Mouse (Mus musculus) CH12.LX (cell line): Measurements from ENCODE around the gene Hoxd11. TPM values are rescaled to one million over a fixed set of nuclear protein-coding genes. Genes with fewer than 3 reads are reported as not detected.

ENCODE experiments used
- DNase-seq: peaks from one replicate; pipeline ENCODE4 v3.0.0-alpha.2; 2013; ENCODE audit errors: extremely low read depth
- H3K27ac ChIP-seq: 2 replicates; pipeline ENCODE4 v1.5.1; 2012; ENCODE audit warnings: low read depth, mild to moderate bottlenecking, control low read depth, moderate library complexity; ENCODE audit not compliant: insufficient read depth
- H3K27me3 ChIP-seq: replicated peaks from 2 replicates; pipeline ENCODE3; 2012; ENCODE audit warnings: inconsistent platforms
- H3K36me3 ChIP-seq, 2 experiments: replicated peaks in 1 of 2; 2 replicates each; pipeline versions ENCODE3 to v1.6.1; 2012; ENCODE audit warnings: inconsistent platforms in 1 of 2, low read length in 1 of 2, mild to moderate bottlenecking in 1 of 2, mixed read lengths in 1 of 2, moderate library complexity in 1 of 2; ENCODE audit not compliant: control insufficient read depth in 1 of 2, insufficient read depth in 1 of 2
- H3K4me1 ChIP-seq, 2 experiments: 2 replicates each; pipeline ENCODE4 v1.6.1; 2012; ENCODE audit warnings: inconsistent platforms in 1 of 2, moderate library complexity in 1 of 2; ENCODE audit not compliant: insufficient read depth in 2 of 2, control insufficient read depth in 1 of 2
- H3K4me2 ChIP-seq: 2 replicates; pipeline ENCODE4 v1.6.1; 2012; ENCODE audit warnings: low read depth, mild to moderate bottlenecking, control low read depth; ENCODE audit not compliant: poor library complexity, insufficient read depth, severe bottlenecking
- H3K4me3 ChIP-seq, 3 experiments: fragments of 150-350 bp in 1 of 3; sonication (generic) in 1 of 3; replicated peaks in 1 of 3; 2 replicates each; pipeline versions ENCODE3 to v1.5.1; 2011 to 2012; ENCODE audit warnings: low read depth in 2 of 3, low read length in 2 of 3, mild to moderate bottlenecking in 2 of 3, moderate library complexity in 2 of 3, control low read depth in 1 of 3, improper control_type of control experiment in 1 of 3, inconsistent platforms in 1 of 3, mixed read lengths in 1 of 3; ENCODE audit not compliant: poor library complexity in 1 of 3
- H3K79me2 ChIP-seq: replicated peaks from 2 replicates; pipeline ENCODE4 v1.6.1; 2012; ENCODE audit warnings: mild to moderate bottlenecking, moderate library complexity; ENCODE audit not compliant: control insufficient read depth, poor library complexity, insufficient read depth, severe bottlenecking; ENCODE audit errors: extremely low read depth
- H3K9ac ChIP-seq: 2 replicates; pipeline ENCODE4 v1.6.1; 2012; ENCODE audit warnings: low read depth, mild to moderate bottlenecking, control low read depth, moderate library complexity; ENCODE audit not compliant: insufficient read depth
- H3K9me3 ChIP-seq: replicated peaks from 2 replicates; pipeline ENCODE3; 2012; ENCODE audit warnings: low read length, inconsistent platforms, mixed read lengths
- CHD1 ChIP-seq: IDR thresholded peaks from 2 replicates; pipeline ENCODE4 v1.6.1; 2012; ENCODE audit warnings: low read depth, low read length, improper control_type of control experiment, inconsistent platforms
- CTCF ChIP-seq, 2 experiments: IDR thresholded peaks in 1 of 2; conservative IDR thresholded peaks in 1 of 2; 2 replicates each; pipeline ENCODE4 v1.5.1; 2011 to 2012; ENCODE audit warnings: low read depth in 2 of 2, low read length in 2 of 2, improper control_type of control experiment in 1 of 2, inconsistent platforms in 1 of 2, mild to moderate bottlenecking in 1 of 2, moderate library complexity in 1 of 2
- ELF1 ChIP-seq: IDR thresholded peaks from 2 replicates; pipeline ENCODE4 v1.6.1; 2014; ENCODE audit warnings: low read depth, mild to moderate bottlenecking, inconsistent platforms, low read length, improper control_type of control experiment
- ETS1 ChIP-seq: conservative IDR thresholded peaks from 2 replicates; pipeline ENCODE4 v1.6.1; 2012; ENCODE audit warnings: low read depth, mild to moderate bottlenecking, inconsistent platforms, low read length, improper control_type of control experiment, moderate library complexity
- HCFC1 ChIP-seq: IDR thresholded peaks from 2 replicates; pipeline ENCODE4 v1.6.1; 2012; ENCODE audit warnings: low read depth, mild to moderate bottlenecking, inconsistent platforms, low read length, improper control_type of control experiment
- IRF4 ChIP-seq: IDR thresholded peaks from 2 replicates; pipeline ENCODE4 v1.6.1; 2014; ENCODE audit warnings: low read depth, mild to moderate bottlenecking, inconsistent platforms, low read length, improper control_type of control experiment
- MEF2A ChIP-seq: IDR thresholded peaks from 2 replicates; pipeline ENCODE4 v1.6.1; 2014; ENCODE audit warnings: low read depth, mild to moderate bottlenecking, inconsistent platforms, low read length, improper control_type of control experiment, borderline replicate concordance
- NRF1 ChIP-seq: IDR thresholded peaks from 2 replicates; pipeline ENCODE4 v1.6.1; 2014; ENCODE audit warnings: low read depth, mild to moderate bottlenecking, inconsistent platforms, low read length, improper control_type of control experiment, moderate library complexity
- PAX5 ChIP-seq: IDR thresholded peaks from 2 replicates; pipeline ENCODE4 v1.6.1; 2012; ENCODE audit warnings: low read length, inconsistent platforms, mixed read lengths
- TCF12 ChIP-seq: IDR thresholded peaks from 2 replicates; pipeline ENCODE4 v1.6.1; 2014; ENCODE audit warnings: low read depth, mild to moderate bottlenecking, inconsistent platforms, low read length, improper control_type of control experiment
- dilution Hi-C: fragments of 300-500 bp; cut with MboI; formaldehyde crosslinking; loops from 2 replicates; pipeline ENCODE4 v1.14.3; 2020; ENCODE audit warnings: low sequenced_read_pairs; ENCODE audit not compliant: extremely low pct_unique_long_range_greater_than_20kb, extremely low pct_ligation_motif_present
- in situ Hi-C: fragments of 300-500 bp; cut with MboI; formaldehyde crosslinking; loops from 3 replicates; pipeline ENCODE4 v1.14.3; 2019; ENCODE audit warnings: low sequenced_read_pairs, low pct_ligation_motif_present, low pct_unique_long_range_greater_than_20kb, mixed read lengths
- polyA plus RNA-seq: library from polyadenylated mRNA; unstranded; fragments of >175 nt; gene quantifications from 2 replicates; pipeline ENCODE4 v1.2.1, GENCODE M21; 2012; ENCODE audit warnings: low read depth; ENCODE audit not compliant: insufficient read length
- total RNA-seq, 2 experiments: library from RNA; depleted of rRNA; stranded (reverse); fragments of 300-350 nt in 1 of 2; fragments of >200 nt in 1 of 2; gene quantifications; 2 replicates each; pipeline ENCODE4 v1.2.3; 2012 to 2014

Gene Hoxd11
- total and polyA plus RNA-seq, 3 experiments = not detected

- TF ChIP-seq IRF4 (no peak), MEF2A (no peak), CHD1 (no peak), ELF1 (no peak), NRF1 (no peak), HCFC1 (no peak), PAX5 (no peak), CTCF (conservative IDR thresholded peaks at IDR 0.05 in 1 of 2, IDR thresholded peaks at IDR 0.05 in 1 of 2; ENCODE audit: low read depth in 2 of 2, low read length in 2 of 2) (no peak), ETS1 (no peak)
- Histone ChIP-seq H3K4me3 (no peak overlapping the region), H3K27ac (no peak overlapping the region), H3K27me3 (no peaks in the 10 kb centered on the region), H3K9ac (no peak overlapping the region), H3K4me2 (no peak overlapping the region), H3K36me3 (peaks cover 7 to 26% of the 10 kb centered on the region in 2 experiments), H3K79me2 (peaks cover 9% of the 10 kb centered on the region; the same call in 1 of the 2 replicates), H3K9me3 (peaks cover 16% of the 10 kb centered on the region), H3K4me1 (peaks cover 16 to 57% of the 10 kb centered on the region in 2 experiments)
- dilution Hi-C loops (no loop called here), in situ Hi-C loops (no loop called here)
- no peak for DNase-seq
Observed at GRCm38 (mm10) chr2:74734996-74735811, 55.8 kb downstream of the Hoxd11 start.

- Histone ChIP-seq H3K4me1 (peaks cover 14 to 48% of the 10 kb centered on the region in 2 experiments), H3K36me3 (peaks cover 7 to 29% of the 10 kb centered on the region in 2 experiments), H3K4me2 (no peak overlapping the region), H3K79me2 (peaks cover 6% of the 10 kb centered on the region; the same call in 1 of the 2 replicates), H3K27me3 (no peaks in the 10 kb centered on the region), H3K9ac (no peak overlapping the region), H3K9me3 (peaks cover 16% of the 10 kb centered on the region), H3K4me3 (no peak overlapping the region), H3K27ac (no peak overlapping the region)
- no peak for DNase-seq
- dilution Hi-C loops = no loop called here
- in situ Hi-C loops = no loop called here
- TF ChIP-seq TCF12 = no peak
- no peak for TF ChIP-seq CHD1
Observed at GRCm38 (mm10) chr2:74735851-74736687, 56.7 kb downstream of the Hoxd11 start.

Other genes starting within 250 kb of the Hoxd11 start
- gene Lnpk, start 100.1 kb upstream of the Hoxd11 start, total RNA-seq (2012; rRNA removed) = 21.1 and 21.2 TPM in 2 replicates
- gene Lnpk, start 100.1 kb upstream of the Hoxd11 start, total RNA-seq (2014; rRNA removed) = 51.7 and 61.1 TPM in 2 replicates
- 32.9 and 37.1 TPM in 2 replicates for gene Lnpk, start 100.1 kb upstream of the Hoxd11 start, polyA plus RNA-seq
- not detected in 2 replicates for gene Evx2, start 20.0 kb upstream of the Hoxd11 start, total RNA-seq (2012; rRNA removed)
- gene Evx2, start 20.0 kb upstream of the Hoxd11 start, total RNA-seq (2014; rRNA removed) = not detected in 2 replicates
- not detected in 2 replicates for gene Evx2, start 20.0 kb upstream of the Hoxd11 start, polyA plus RNA-seq
- gene Hoxd13, start 11.2 kb upstream of the Hoxd11 start, total RNA-seq (2012; rRNA removed) = not detected in 2 replicates
- gene Hoxd13, start 11.2 kb upstream of the Hoxd11 start, total RNA-seq (2014; rRNA removed) = not detected in 2 replicates
- gene Hoxd13, start 11.2 kb upstream of the Hoxd11 start, polyA plus RNA-seq = not detected in 2 replicates
- not detected in 2 replicates for gene Hoxd12, start 4.5 kb upstream of the Hoxd11 start, total RNA-seq (2012; rRNA removed)
- not detected in 2 replicates for gene Hoxd12, start 4.5 kb upstream of the Hoxd11 start, total RNA-seq (2014; rRNA removed)
- not detected in 2 replicates for gene Hoxd12, start 4.5 kb upstream of the Hoxd11 start, polyA plus RNA-seq
- gene Hoxd10, start 12.4 kb downstream of the Hoxd11 start, total RNA-seq (2012; rRNA removed) = not detected in 2 replicates
- not detected in 2 replicates for gene Hoxd10, start 12.4 kb downstream of the Hoxd11 start, total RNA-seq (2014; rRNA removed)
- gene Hoxd10, start 12.4 kb downstream of the Hoxd11 start, polyA plus RNA-seq = not detected in 2 replicates
- gene Hoxd9, start 18.2 kb downstream of the Hoxd11 start, total RNA-seq (2012; rRNA removed) = not detected in 2 replicates
- gene Hoxd9, start 18.2 kb downstream of the Hoxd11 start, total RNA-seq (2014; rRNA removed) = not detected in 2 replicates
- gene Hoxd9, start 18.2 kb downstream of the Hoxd11 start, polyA plus RNA-seq = not detected in 2 replicates
- gene Hoxd8, start 25.1 kb downstream of the Hoxd11 start, total RNA-seq (2012; rRNA removed) = not detected in 2 replicates
- gene Hoxd8, start 25.1 kb downstream of the Hoxd11 start, total RNA-seq (2014; rRNA removed) = 0.20 and 0.76 TPM in 2 replicates
- 0.15 and 0.31 TPM in 2 replicates for gene Hoxd8, start 25.1 kb downstream of the Hoxd11 start, polyA plus RNA-seq
- gene Hoxd3, start 32.4 kb downstream of the Hoxd11 start, total RNA-seq (2012; rRNA removed) = 0.50 TPM in 1 of 2 replicates, not detected in the other
- gene Hoxd3, start 32.4 kb downstream of the Hoxd11 start, total RNA-seq (2014; rRNA removed) = 0.12 and 0.14 TPM in 2 replicates
- 1.0 and 1.1 TPM in 2 replicates for gene Hoxd3, start 32.4 kb downstream of the Hoxd11 start, polyA plus RNA-seq
- 8.4 and 9.8 TPM in 2 replicates for gene Hoxd4, start 32.4 kb downstream of the Hoxd11 start, total RNA-seq (2012; rRNA removed)
- 6.0 and 7.2 TPM in 2 replicates for gene Hoxd4, start 32.4 kb downstream of the Hoxd11 start, total RNA-seq (2014; rRNA removed)
- 5.4 and 6.3 TPM in 2 replicates for gene Hoxd4, start 32.4 kb downstream of the Hoxd11 start, polyA plus RNA-seq
- 0.80 and 0.89 TPM in 2 replicates for gene Gm28230, start 47.2 kb downstream of the Hoxd11 start, total RNA-seq (2012; rRNA removed)
- 0.84 and 1.1 TPM in 2 replicates for gene Gm28230, start 47.2 kb downstream of the Hoxd11 start, total RNA-seq (2014; rRNA removed)
- 0.85 and 1.7 TPM in 2 replicates for gene Gm28230, start 47.2 kb downstream of the Hoxd11 start, polyA plus RNA-seq
- not detected in 2 replicates for gene Hoxd1, start 83.4 kb downstream of the Hoxd11 start, total RNA-seq (2012; rRNA removed)
- not detected in 2 replicates for gene Hoxd1, start 83.4 kb downstream of the Hoxd11 start, total RNA-seq (2014; rRNA removed)
- gene Hoxd1, start 83.4 kb downstream of the Hoxd11 start, polyA plus RNA-seq = not detected in 2 replicates
- gene Mtx2, start 146.2 kb downstream of the Hoxd11 start, total RNA-seq (2012; rRNA removed) = 56.4 and 66.0 TPM in 2 replicates
- gene Mtx2, start 146.2 kb downstream of the Hoxd11 start, total RNA-seq (2014; rRNA removed) = 163 and 186 TPM in 2 replicates
- 111 and 129 TPM in 2 replicates for gene Mtx2, start 146.2 kb downstream of the Hoxd11 start, polyA plus RNA-seq